Mouse (Mus musculus) neural tube, embryonic 12.5 days (tissue): ENCODE measurements around the gene AI597479. TPM values are rescaled to one million over a fixed set of nuclear protein-coding genes. Genes with fewer than 3 reads are reported as not detected.
A peak's percentile ranks its signal among the peaks of the same experiment; 100 is the strongest.
"Not testable (repeated sequence)": the region's sequence is repeated elsewhere in the genome, so short reads cannot be mapped to it uniquely, and the experiment has no call there.

ENCODE experiments used
- ATAC-seq: fragments of 200-750 bp; cut with Nextera tagmentation; 2 replicates; pipeline ENCODE4 v1.8.0; 2017; ENCODE audit warnings: low read depth, mild to moderate bottlenecking, moderate TSS enrichment, moderate library complexity; ENCODE audit not compliant: low FRiP score
- H3K27ac ChIP-seq: fragments of 300-500 bp; sonication (generic); 2 replicates; pipeline ENCODE4 v1.5.1; 2016
- H3K27me3 ChIP-seq: fragments of 300-500 bp; sonication (generic); replicated peaks from 2 replicates; pipeline ENCODE4 v1.6.1; 2016; ENCODE audit warnings: mild to moderate bottlenecking
- H3K36me3 ChIP-seq: fragments of 300-500 bp; sonication (generic); 2 replicates; pipeline ENCODE4 v1.6.1; 2016; ENCODE audit warnings: mild to moderate bottlenecking
- H3K4me1 ChIP-seq: fragments of 300-500 bp; sonication (generic); 2 replicates; pipeline ENCODE4 v1.6.1; 2016
- H3K4me2 ChIP-seq: fragments of 300-500 bp; sonication (generic); replicated peaks from 2 replicates; pipeline ENCODE4 v1.6.1; 2016; ENCODE audit warnings: mild to moderate bottlenecking
- H3K4me3 ChIP-seq: fragments of 300-500 bp; sonication (generic); 2 replicates; pipeline ENCODE4 v1.5.1; 2016
- H3K9ac ChIP-seq: fragments of 300-500 bp; sonication (generic); 2 replicates; pipeline ENCODE4 v1.6.1; 2016; ENCODE audit warnings: mild to moderate bottlenecking
- H3K9me3 ChIP-seq: fragments of 300-500 bp; sonication (generic); 2 replicates; pipeline ENCODE4 v1.6.1; 2016; ENCODE audit warnings: mild to moderate bottlenecking
- WGBS: fragments of 180-500 bp; shearing (Covaris S2); methylation state at CpG from one replicate; pipeline ENCODE4 v1.1.7; 2016; 5-methylcytosine and 5-hydroxymethylcytosine counted together
- polyA plus RNA-seq: library from polyadenylated mRNA; unstranded; fragments of >200 nt; fragmentation: Nextera tagmentation; extraction: Ambion mirVana; gene quantifications from 2 replicates; pipeline ENCODE4 v1.2.1, GENCODE M21; 2016

Gene AI597479
- polyA plus RNA-seq, 1 experiment from 2014 or later, result 40.5 TPM

DNA sequence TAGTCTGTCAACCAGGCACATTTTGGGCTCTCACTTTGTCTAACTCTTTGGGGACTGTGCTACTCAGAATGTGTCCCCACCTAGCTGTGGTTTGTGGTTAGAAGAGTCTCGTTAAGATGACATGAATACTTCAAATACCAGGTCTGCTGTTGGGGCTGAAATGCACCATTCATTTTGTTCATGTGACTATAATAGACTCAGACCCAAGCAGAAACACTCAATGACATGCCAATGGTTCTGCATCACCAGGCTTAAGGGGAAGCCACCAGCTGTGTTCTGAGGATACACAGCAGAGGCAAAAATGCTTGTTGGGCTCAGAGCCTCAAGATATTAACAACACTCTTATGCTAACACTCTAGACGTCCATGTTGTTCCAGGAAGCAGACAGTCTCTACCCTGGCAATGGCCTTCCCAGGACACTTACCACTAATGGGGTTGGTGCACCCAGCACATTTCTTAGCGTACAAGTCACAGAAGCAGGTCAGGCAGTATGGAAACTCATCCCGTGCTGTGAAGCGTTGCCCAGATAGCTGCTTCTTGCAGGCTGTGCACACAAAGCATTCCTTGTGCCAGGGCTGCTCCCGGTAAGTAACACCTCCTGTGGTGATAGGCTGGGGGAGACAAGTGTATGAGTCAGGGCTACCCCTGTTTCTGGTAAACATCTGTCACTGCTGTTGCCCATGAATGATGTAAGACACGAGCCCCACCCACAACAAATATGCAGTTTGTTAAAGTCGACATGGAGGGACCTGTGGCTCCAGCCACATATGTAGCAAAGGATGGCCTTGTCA, 29.5 kb downstream of the AI597479 start:
- H3K4me1 ChIP-seq, result no peaks in the 10 kb centered on the region
- 81% methylated on average over 8 of the region's 8 CpGs for WGBS
- no peaks in the 10 kb centered on the region for H3K27me3 ChIP-seq
- H3K9ac ChIP-seq, result no peak overlapping the region
- H3K9me3 ChIP-seq, result no peaks in the 10 kb centered on the region
- no peak overlapping the region for H3K27ac ChIP-seq
- H3K36me3 ChIP-seq, result no peaks in the 10 kb centered on the region; the same call in 1 of the 2 replicates
- no peak for ATAC-seq
- H3K4me2 ChIP-seq, result no peak overlapping the region
- H3K4me3 ChIP-seq, result no peak overlapping the region

DNA sequence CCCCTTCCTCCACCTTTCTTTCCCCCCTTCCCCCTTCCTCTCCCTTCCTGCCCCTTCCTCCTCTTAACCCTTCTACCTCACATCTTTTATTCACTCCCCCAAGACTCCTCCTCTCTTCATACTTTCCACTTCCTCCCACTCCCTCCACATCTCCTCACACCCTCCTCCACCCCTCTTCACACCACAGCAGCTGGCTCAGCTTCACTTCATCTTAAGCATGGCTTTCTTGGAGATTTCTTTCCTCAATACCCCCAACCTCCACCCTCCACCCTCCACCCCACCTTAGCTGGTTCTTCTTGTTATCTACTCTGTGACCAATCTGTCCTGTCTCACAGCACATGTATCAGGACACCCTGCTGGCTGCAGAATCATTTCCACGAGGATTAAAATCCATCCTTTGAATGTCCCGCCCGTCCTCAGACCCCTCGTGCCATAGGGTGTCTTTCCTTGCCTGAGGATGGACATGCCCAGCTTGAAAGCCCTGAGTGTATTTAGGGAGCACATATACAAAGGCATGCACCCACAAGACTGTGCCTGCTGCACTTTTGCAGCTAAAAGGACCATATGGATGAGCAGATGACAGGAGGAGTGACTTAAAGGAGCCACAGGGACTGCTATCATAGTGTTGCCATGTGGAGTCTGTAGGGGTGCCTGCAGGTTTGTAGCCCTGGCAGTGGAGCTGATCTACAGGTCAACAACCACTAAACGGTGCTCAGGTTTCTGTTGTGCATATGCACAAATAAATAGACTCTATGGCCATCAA, 31.9 kb downstream of the AI597479 start:
- no peaks in the 10 kb centered on the region for H3K4me1 ChIP-seq
- H3K9me3 ChIP-seq, result no peaks in the 10 kb centered on the region
- 77% methylated on average over 5 of the region's 5 CpGs for WGBS
- H3K4me3 ChIP-seq, result no peak overlapping the region
- no peak overlapping the region for H3K4me2 ChIP-seq
- H3K27ac ChIP-seq, result no peak overlapping the region
- ATAC-seq, result no peak
- no peak overlapping the region for H3K9ac ChIP-seq
- no peaks in the 10 kb centered on the region for H3K27me3 ChIP-seq
- H3K36me3 ChIP-seq, result no peaks in the 10 kb centered on the region

DNA sequence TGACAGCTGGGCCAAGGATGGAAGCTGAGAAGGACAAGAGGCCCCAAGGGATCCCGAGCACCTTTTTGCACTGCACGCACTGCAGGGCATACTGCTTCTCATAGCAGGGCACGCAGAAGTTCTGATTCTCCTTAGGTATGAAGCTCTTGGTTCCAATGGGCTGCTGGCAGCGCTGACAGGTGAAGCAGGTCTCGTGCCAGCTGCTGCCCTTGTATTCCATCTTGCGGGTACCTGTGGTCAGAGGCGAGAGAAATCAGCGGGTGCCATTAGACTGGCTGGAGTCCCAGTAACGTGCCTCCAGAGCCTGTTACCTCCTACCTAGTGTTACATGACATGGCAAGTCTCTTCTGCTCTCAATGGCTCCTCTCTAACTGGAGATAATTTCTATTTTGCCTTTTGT, 33.1 kb downstream of the AI597479 start:
- Histone ChIP-seq H3K9me3 (no peaks in the 10 kb centered on the region), H3K27ac (no peak overlapping the region), H3K4me2 (no peak overlapping the region), H3K4me3 (no peak overlapping the region), H3K4me1 (no peaks in the 10 kb centered on the region), H3K27me3 (no peaks in the 10 kb centered on the region), H3K36me3 (0 out of 2 replicates have a peak, but pooled peaks cover 3% of the 10 kb centered on the region), H3K9ac (no peak overlapping the region)
- WGBS, result 95% methylated on average over 9 of the region's 9 CpGs
- no peak for ATAC-seq

DNA sequence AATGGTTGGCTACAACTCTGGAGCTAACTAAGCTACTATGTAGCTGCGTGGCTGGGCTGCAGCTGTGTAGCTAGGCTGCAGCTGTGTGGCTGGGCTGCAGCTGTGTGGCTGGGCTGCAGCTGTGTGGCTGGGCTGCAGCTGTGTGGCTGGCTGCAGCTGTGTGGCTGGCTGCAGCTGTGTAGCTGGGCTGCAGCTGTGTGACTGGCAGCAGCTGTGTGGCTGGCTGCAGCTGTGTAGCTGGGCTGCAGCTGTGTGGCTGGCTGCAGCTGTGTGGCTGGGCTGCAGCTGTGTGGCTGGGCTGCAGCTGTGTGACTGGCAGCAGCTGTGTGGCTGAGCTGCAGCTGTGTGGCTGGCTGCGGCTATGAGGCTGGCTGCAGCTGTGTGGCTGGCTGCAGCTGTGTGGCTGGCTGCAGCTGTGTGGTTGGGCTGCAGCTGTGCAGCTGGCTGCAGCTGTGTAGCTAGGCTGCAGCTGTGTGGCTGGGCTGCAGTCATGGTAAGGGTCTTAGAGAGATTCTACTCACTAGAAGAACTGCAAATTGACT, 38.0 kb downstream of the AI597479 start:
- 83% methylated on average over 2 of the region's 2 CpGs for WGBS
- not testable (repeated sequence) for H3K9me3 ChIP-seq, H3K27me3 ChIP-seq

DNA sequence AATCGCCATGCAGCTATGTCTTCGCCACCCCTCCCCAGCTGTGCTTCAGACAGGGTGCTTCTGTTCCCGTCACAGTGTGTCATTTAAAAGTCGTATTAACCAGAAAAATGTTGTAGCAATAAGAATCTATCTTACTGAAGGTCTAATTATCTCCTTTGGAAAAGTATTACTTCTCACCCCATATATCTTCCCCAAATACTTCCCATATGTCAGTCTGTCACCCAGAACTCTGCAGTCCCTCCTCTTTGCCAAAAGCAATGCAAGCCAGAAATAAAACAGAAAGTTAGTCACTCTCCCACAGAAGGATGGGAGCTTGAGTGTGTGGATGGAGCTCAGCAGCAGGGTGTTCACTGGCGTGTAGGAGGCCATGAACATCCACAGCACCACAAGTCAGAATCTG, 38.8 kb downstream of the AI597479 start:
- H3K4me3 ChIP-seq, result no peak overlapping the region
- 90% methylated on average over 5 of the region's 5 CpGs for WGBS
- H3K27me3 ChIP-seq, result no peaks in the 10 kb centered on the region
- no peak for ATAC-seq
- no peak overlapping the region for H3K4me2 ChIP-seq
- H3K27ac ChIP-seq, result no peak overlapping the region
- H3K9ac ChIP-seq, result no peak overlapping the region
- no peaks in the 10 kb centered on the region for H3K9me3 ChIP-seq
- no peaks in the 10 kb centered on the region for H3K4me1 ChIP-seq
- H3K36me3 ChIP-seq, result 0 out of 2 replicates have a peak, but pooled peaks cover 5% of the 10 kb centered on the region

More for the DNA sequence above, 38.0 kb downstream of the AI597479 start:
- not testable (repeated sequence) for ATAC-seq, H3K27ac ChIP-seq, H3K4me3 ChIP-seq, H3K4me2 ChIP-seq, H3K9ac ChIP-seq, H3K4me1 ChIP-seq, H3K36me3 ChIP-seq

DNA sequence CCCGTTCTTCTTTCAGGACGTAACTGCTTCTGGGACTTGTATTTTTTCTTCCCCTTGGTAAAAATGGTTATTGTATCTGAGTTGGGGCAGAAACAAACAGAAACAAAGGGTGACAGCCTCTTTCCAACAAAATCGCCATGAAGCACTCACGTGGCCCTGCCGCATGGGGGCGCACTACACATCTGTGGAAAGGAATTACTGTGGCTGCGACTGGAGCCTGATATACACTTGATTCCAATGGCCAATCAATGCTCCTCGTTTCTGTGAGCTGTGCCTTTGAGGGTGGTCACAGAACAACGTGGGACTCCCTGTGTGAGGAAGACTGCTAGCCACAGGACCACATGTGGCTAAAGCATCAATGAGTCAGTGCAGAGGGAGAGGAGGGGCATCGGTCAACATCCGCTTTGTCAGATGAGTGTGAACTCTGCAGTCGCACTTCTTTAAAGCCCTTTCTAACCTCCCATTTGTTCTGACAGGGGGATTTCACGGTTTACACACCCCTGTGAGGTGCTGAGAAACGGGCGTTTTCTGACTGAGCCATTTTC, 39.8 kb downstream of the AI597479 start:
- Histone ChIP-seq H3K27me3 (no peaks in the 10 kb centered on the region), H3K4me3 (no peak overlapping the region), H3K9me3 (no peaks in the 10 kb centered on the region), H3K27ac (no peak overlapping the region), H3K4me1 (no peaks in the 10 kb centered on the region), H3K4me2 (no peak overlapping the region), H3K9ac (no peak overlapping the region), H3K36me3 (0 out of 2 replicates have a peak, but pooled peaks cover 5% of the 10 kb centered on the region)
- 74% methylated on average over 15 of the region's 15 CpGs for WGBS
- no peak for ATAC-seq

DNA sequence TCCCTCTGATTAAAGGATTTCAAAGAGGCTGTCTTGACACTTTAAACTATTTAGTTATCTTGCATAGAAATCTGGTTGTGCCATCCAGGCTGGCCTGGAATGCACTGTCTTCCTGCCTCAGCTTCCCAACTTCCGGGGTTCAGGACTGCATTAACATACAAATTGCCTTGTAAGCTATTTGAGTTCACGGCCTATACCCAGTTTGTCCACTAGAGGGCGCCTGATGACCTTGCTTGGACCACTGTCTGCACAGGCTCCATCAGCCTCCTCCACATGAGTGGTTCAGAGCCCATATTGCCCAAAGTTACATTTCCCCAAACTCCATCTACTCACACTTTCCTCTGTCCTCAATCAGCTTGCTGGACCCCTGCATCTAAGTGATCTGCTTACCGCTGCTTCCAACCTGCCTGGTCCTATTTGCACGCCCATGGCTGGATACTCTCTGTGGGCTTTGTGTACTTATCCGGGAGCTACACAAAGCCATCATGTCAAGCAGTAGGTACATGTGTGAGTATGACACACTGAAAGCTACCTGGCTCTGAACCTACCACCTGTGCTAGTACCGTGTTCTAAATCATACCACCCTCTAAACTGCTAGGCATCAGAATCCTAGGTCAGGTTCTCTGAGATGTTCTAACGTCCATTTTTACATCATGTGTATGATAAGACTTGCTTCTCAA, 41.2 kb downstream of the AI597479 start:
- ATAC-seq, result peak; percentile 89
- Histone ChIP-seq H3K27ac (no peak overlapping the region), H3K36me3 (0 out of 2 replicates have a peak, but pooled peaks cover 5% of the 10 kb centered on the region), H3K4me2 (no peak overlapping the region), H3K9ac (no peak overlapping the region), H3K27me3 (no peaks in the 10 kb centered on the region), H3K4me3 (no peak overlapping the region), H3K9me3 (no peaks in the 10 kb centered on the region), H3K4me1 (no peaks in the 10 kb centered on the region)
- 53% methylated on average over 8 of the region's 8 CpGs for WGBS

DNA sequence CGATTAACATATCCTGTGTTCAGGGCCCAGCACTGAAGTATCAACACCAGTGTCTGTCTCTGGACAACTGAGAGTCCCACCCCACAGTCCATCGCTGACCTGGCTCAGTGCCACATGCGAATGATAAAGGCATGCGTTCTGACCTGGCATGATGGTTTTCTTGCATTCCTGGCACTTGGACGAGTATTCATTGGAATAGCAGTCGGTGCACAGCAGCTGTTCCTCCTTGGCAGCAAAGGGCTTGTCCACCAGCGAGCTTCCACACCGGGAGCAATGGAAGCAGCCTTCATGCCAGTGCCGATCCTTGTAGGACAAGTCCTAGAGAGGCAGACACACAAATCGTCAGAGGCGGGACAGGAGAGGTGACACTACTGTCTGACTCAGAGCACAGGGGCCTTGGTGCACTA, 43.0 kb downstream of the AI597479 start:
- Histone ChIP-seq H3K4me3 (no peak overlapping the region), H3K4me1 (no peaks in the 10 kb centered on the region), H3K36me3 (0 out of 2 replicates have a peak, but pooled peaks cover 2% of the 10 kb centered on the region), H3K4me2 (no peak overlapping the region), H3K9me3 (no peaks in the 10 kb centered on the region), H3K27ac (no peak overlapping the region), H3K27me3 (no peaks in the 10 kb centered on the region), H3K9ac (no peak overlapping the region)
- 84% methylated on average over 11 of the region's 11 CpGs for WGBS
- no peak for ATAC-seq

DNA sequence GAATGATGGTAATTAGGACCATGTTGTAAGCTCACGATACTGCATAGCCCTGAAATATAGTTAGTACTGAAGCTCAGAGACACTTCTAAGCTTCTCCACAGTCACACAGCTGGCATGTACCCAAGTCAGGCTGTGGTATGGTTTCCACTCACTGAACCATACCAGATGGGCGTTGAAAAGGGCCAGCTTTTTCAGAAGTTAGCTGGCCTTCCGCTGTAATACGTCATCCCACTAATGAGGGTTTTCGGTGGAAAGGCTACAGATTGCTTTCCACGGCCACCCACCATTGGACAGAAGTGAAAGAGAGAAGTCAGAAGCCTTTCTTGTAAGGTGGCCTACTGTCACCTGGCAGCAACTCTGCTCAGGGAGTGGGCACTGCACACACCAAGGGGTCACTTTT, 44.3 kb downstream of the AI597479 start:
- no peaks in the 10 kb centered on the region for H3K27me3 ChIP-seq
- no peak for ATAC-seq
- WGBS, result 81% methylated on average over 6 of the region's 6 CpGs
- H3K9ac ChIP-seq, result no peak overlapping the region
- no peak overlapping the region for H3K27ac ChIP-seq
- no peak overlapping the region for H3K4me2 ChIP-seq
- H3K36me3 ChIP-seq, result no peaks in the 10 kb centered on the region
- no peaks in the 10 kb centered on the region for H3K4me1 ChIP-seq
- H3K4me3 ChIP-seq, result no peak overlapping the region
- no peaks in the 10 kb centered on the region for H3K9me3 ChIP-seq

DNA sequence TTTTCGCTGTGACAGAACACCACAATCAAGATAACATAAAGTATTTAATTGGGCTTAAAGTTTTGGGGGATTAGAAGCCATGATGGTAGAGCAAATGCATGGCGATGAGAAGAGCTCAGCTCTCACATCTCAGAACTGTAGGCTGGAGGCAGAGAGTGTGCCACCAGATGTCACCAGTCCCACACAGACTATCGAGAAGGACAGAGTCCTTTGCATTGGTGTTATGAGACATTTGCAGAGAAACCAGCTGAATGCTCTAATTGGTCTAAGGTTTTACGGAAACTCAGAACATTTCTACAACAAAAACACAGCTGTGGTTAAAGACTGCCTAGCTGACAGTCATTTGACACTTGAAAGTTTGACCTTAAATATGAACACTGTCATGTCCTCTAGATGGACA, 44.8 kb downstream of the AI597479 start:
- H3K9ac ChIP-seq, result no peak overlapping the region
- 85% methylated on average over 4 of the region's 4 CpGs for WGBS
- no peaks in the 10 kb centered on the region for H3K9me3 ChIP-seq
- H3K27ac ChIP-seq, result no peak overlapping the region
- H3K4me1 ChIP-seq, result no peaks in the 10 kb centered on the region
- ATAC-seq, result no peak
- no peaks in the 10 kb centered on the region for H3K27me3 ChIP-seq
- no peak overlapping the region for H3K4me3 ChIP-seq
- H3K4me2 ChIP-seq, result no peak overlapping the region
- H3K36me3 ChIP-seq, result no peaks in the 10 kb centered on the region

DNA sequence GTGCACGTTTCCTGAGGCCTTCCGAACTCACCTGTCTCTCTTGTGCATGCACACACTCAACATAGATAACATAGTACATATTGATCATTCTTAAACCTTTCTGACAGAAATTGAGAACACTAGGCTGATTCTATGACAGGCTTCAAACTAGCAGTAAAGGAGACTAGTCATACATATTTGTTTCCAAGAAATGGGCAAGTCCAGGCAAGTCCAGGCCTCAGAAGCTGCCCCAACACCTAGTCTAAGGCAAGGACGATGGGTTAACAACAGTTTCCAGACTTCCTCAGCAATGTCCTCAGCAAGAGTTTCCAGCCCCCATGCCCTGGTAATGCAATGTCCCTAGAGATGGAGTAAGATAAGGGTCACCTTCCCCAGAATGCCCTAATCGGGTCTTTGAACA, 45.3 kb downstream of the AI597479 start:
- Histone ChIP-seq H3K9me3 (no peaks in the 10 kb centered on the region), H3K27ac (no peak overlapping the region), H3K4me3 (no peak overlapping the region), H3K36me3 (no peaks in the 10 kb centered on the region), H3K9ac (no peak overlapping the region), H3K4me1 (no peaks in the 10 kb centered on the region), H3K4me2 (no peak overlapping the region), H3K27me3 (no peaks in the 10 kb centered on the region)
- no peak for ATAC-seq
- WGBS, result 92% methylated on average over 4 of the region's 4 CpGs
